22 mouse cellular contexts compared by ENCODE assay signal in genomic region chr3:139101941-139102340, GRCm38 (mm10). TPM values are rescaled to one million over a fixed set of nuclear protein-coding genes. Genes with fewer than 3 reads are reported as not detected.
A peak's percentile ranks its signal among the peaks of the same experiment; 100 is the strongest.
DNase-seq lines count a peak whose midpoint lies in the region; ATAC-seq lines count a peak whose summit lies in the region.
"Had no signal": no experiment of that assay in that cellular context is flagged by ENCODE, and none has a peak within 500 bp of the region (broad histone marks: within the 10 kb centered on the region; RNA-seq: fewer than 3 reads in every experiment).

No protein-coding gene starts in this region.

- ATAC-seq in common myeloid progenitor, adult 5-6 weeks (replicated peaks; ENCODE audit: low read depth, poor library complexity, severe bottlenecking): peak; percentile 78
- ATAC-seq in hematopoietic stem cell, adult 5-6 weeks (replicated peaks in 1 of 2; ENCODE audit: insufficient read depth in 1 of 2, low FRiP score in 2 of 2, low TSS enrichment in 1 of 2, low read depth in 1 of 2, poor library complexity in 2 of 2, severe bottlenecking in 2 of 2): peak; percentile 45 to 56; a peak in 2 of 4 replicates
- peak; percentile 73 for ATAC-seq in megakaryocyte progenitor cell, adult 5-6 weeks (replicated peaks; ENCODE audit: poor library complexity)
- ATAC-seq: activated CD4-positive, CD25-positive, alpha-beta regulatory T cell, adult 4 months; forebrain, embryonic 14.5 days; forebrain, embryonic 16.5 days; Patski had no signal

- no peaks in the 10 kb centered on the region for H3K36me3 ChIP-seq in forebrain, embryonic 10.5 days (replicated peaks)
- H3K36me3 ChIP-seq: embryonic facial prominence, embryonic 10.5 days; embryonic facial prominence, embryonic 12.5 days; forebrain, embryonic 12.5 days had no signal

- DNase-seq in 416B (ENCODE audit: low read depth): peak; percentile 5
- no peak for DNase-seq in forebrain, embryonic 10.5 days (ENCODE audit: extremely low spot score, low spot score)
- no peak for DNase-seq in left cerebral cortex, postnatal 4 days
- no peak for DNase-seq in left cerebral cortex, postnatal 36 days (ENCODE audit: low spot score in 2 of 2)
- DNase-seq: adrenal gland, adult 8-10 months; adrenal gland, postnatal 14 days; adrenal gland, postnatal 36 days; cerebellum, adult 11-12 months; cerebellum, adult 2 months; cerebellum, adult 9-11 months; cerebellum, postnatal 14 days; cerebellum, postnatal 36 days had no signal

- H3K27me3 ChIP-seq in forebrain, embryonic 10.5 days (ENCODE audit: poor library complexity, severe bottlenecking): no peaks in the 10 kb centered on the region
- H3K27me3 ChIP-seq: embryonic facial prominence, embryonic 12.5 days; forebrain, embryonic 12.5 days; Patski had no signal

- H3K4me1 ChIP-seq in forebrain, embryonic 10.5 days: no peaks in the 10 kb centered on the region
- H3K4me1 ChIP-seq: embryonic facial prominence, embryonic 10.5 days; embryonic facial prominence, embryonic 12.5 days; forebrain, embryonic 12.5 days had no signal

- no peak overlapping the region for H3K27ac ChIP-seq in forebrain, embryonic 10.5 days
- H3K27ac ChIP-seq: embryonic facial prominence, embryonic 10.5 days; embryonic facial prominence, embryonic 12.5 days; forebrain, embryonic 12.5 days had no signal

- H3K9me3 ChIP-seq in forebrain, embryonic 10.5 days: no peaks in the 10 kb centered on the region
- H3K9me3 ChIP-seq: embryonic facial prominence, embryonic 10.5 days; embryonic facial prominence, embryonic 12.5 days; forebrain, embryonic 12.5 days had no signal

- WGBS in forebrain, embryonic 10.5 days: 76% methylated on average over 1 of the region's 1 CpGs

- intact Hi-C loops in left cerebral cortex, postnatal 4 days (cut with DNase I): no loop called here
- intact Hi-C loops in left cerebral cortex, postnatal 36 days (cut with DNase I): no loop called here

- no peak overlapping the region for H3K4me3 ChIP-seq in forebrain, embryonic 10.5 days
- H3K4me3 ChIP-seq: embryonic facial prominence, embryonic 10.5 days; embryonic facial prominence, embryonic 12.5 days; forebrain, embryonic 12.5 days had no signal

RNA-seq across cellular contexts. Expression of gene Rap1gds1, which starts 26.9 kb away (rescaled TPM):
- 29.4 and 32.2 TPM in 2 replicates for total RNA-seq in common myeloid progenitor, adult 5-6 weeks (2017)
- 35.1 and 43.2 TPM in 2 replicates for total RNA-seq in hematopoietic stem cell, adult 5-6 weeks (2017)
- 51.6 and 57.5 TPM in 2 replicates for total RNA-seq in megakaryocyte progenitor cell, adult 5-6 weeks (2015)
- total RNA-seq in megakaryocyte progenitor cell, adult 5-6 weeks (2017): 19.2 and 27.8 TPM in 2 replicates
- 55.0 and 56.0 TPM in 2 replicates for polyA plus RNA-seq in forebrain, embryonic 10.5 days (2016; fragmentation: Nextera tagmentation; extraction: Ambion mirVana)
- 100 to 1,000 TPM; 165 to 170 TPM for total RNA-seq in left cerebral cortex, postnatal 4 days (2021)
- total RNA-seq in left cerebral cortex, postnatal 36 days (2021): 100 to 1,000 TPM; 253 to 296 TPM
